Mouse (Mus musculus) cerebellum, adult 2 months (tissue): ENCODE data around the gene Batf.

ENCODE experiments used
- CTCF ChIP-seq: fragments of 200-500 bp; IDR thresholded peaks from 2 replicates; pipeline ENCODE4 v1.5.1; 2011; ENCODE audit warnings: low read depth, mild to moderate bottlenecking, control low read depth, low read length, moderate library complexity, borderline replicate concordance; ENCODE audit not compliant: insufficient read depth
- POLR2A ChIP-seq: fragments of 200-500 bp; IDR thresholded peaks from 2 replicates; pipeline ENCODE4 v1.6.1; 2011; ENCODE audit warnings: low read length, control low read depth, borderline replicate concordance; ENCODE audit not compliant: insufficient read depth

GRCm38 (mm10) chr12:85728181-85728580 is 41.7 kb downstream of the Batf start:
- TF ChIP-seq CTCF (no peak), POLR2A (no peak)
